Mouse (Mus musculus): ENCODE results near the gene Cstb. TPM values are rescaled to one million over a fixed set of nuclear protein-coding genes. Genes with fewer than 3 reads are reported as not detected.

Cstb gene
- 100 to 1,000 TPM in 1 of 2 experiments, 10 to 100 TPM in 1; 92.4 to 103 TPM for total RNA-seq (2023)

GRCm38 (mm10) chr10:78425181-78426041 lies at the start of gene Cstb:
Gene Cstb, plus strand, starts transcription at chr10:78425669.

GRCm38 (mm10) chr10:78412319-78413151 lies 12.9 kb upstream of the Cstb start, which contains the start of gene Rrp1:
Gene Rrp1, minus strand, starts transcription at chr10:78413043.

GRCm38 (mm10) chr10:78464792-78465207 lies 39.3 kb downstream of the Cstb start, which contains the start of gene Pdxk:
Gene Pdxk, minus strand, starts transcription at chr10:78464975.

Other genes with a start within 250 kb of the Cstb start
- gene Pwp2, start 240.5 kb upstream of the Cstb start, total RNA-seq (2023), result 1 to 10 TPM; 5.6 TPM
- 10 to 100 TPM; 55.0 to 61.2 TPM for gene Trappc10, start 181.0 kb upstream of the Cstb start, total RNA-seq (2023)
- 1 to 10 TPM; 3.5 to 5.2 TPM for gene Agpat3, start 73.2 kb upstream of the Cstb start, total RNA-seq (2023)
- 100 to 1,000 TPM; 119 to 120 TPM for gene Rrp1, start 12.6 kb upstream of the Cstb start, total RNA-seq (2023)
- 10 to 100 TPM; 11.6 to 17.9 TPM for gene Pdxk, start 39.3 kb downstream of the Cstb start, total RNA-seq (2023)
- gene Olfr1358, start 91.8 kb downstream of the Cstb start, total RNA-seq (2023), result not detected
- 10 to 100 TPM; 19.2 to 20.7 TPM for gene Ilvbl, start 148.7 kb downstream of the Cstb start, total RNA-seq (2023)
- gene Syde1, start 166.3 kb downstream of the Cstb start, total RNA-seq (2023), result under 1 TPM in 1 of 2 experiments, not detected in 1; 0.11 TPM
- gene Olfr1357, start 192.4 kb downstream of the Cstb start, total RNA-seq (2023), result not detected